Comparison of ENCODE assay signal across 8 mouse cellular contexts in genomic region chr1:172082899-172083445, GRCm38 (mm10). TPM values are rescaled to one million over a fixed set of nuclear protein-coding genes. Genes with fewer than 3 reads are reported as not detected.
DNase-seq lines count a peak whose midpoint lies in the region; ATAC-seq and TF ChIP-seq lines count a peak whose summit lies in the region.

No protein-coding gene starts in this region.

- H3K4me2 ChIP-seq in lung, embryonic 14.5 days: peak overlapping the region; percentile 74
- peak overlapping the region; percentile 53 for H3K4me2 ChIP-seq in embryonic facial prominence, embryonic 15.5 days (replicated peaks)
- peak overlapping the region; percentile 46 for H3K4me2 ChIP-seq in limb, embryonic 11.5 days (ENCODE audit: low read depth, severe bottlenecking)
- H3K4me2 ChIP-seq in neural tube, embryonic 15.5 days: peak overlapping the region; percentile 59

- H3K4me1 ChIP-seq in lung, embryonic 14.5 days (ENCODE audit: insufficient read depth): no peaks in the 10 kb centered on the region; the same call in none of the 2 replicates
- H3K4me1 ChIP-seq in embryonic facial prominence, embryonic 15.5 days: peaks cover 15% of the 10 kb centered on the region
- peaks cover 5% of the 10 kb centered on the region for H3K4me1 ChIP-seq in limb, embryonic 11.5 days (ENCODE audit: control insufficient read depth, insufficient read depth, low read length)
- H3K4me1 ChIP-seq in neural tube, embryonic 15.5 days: peaks cover 26% of the 10 kb centered on the region

- peak overlapping the region; percentile 74 for H3K4me3 ChIP-seq in lung, embryonic 14.5 days (ENCODE audit: low read depth, low read length)
- peak overlapping the region; percentile 88 for H3K4me3 ChIP-seq in embryonic facial prominence, embryonic 15.5 days (replicated peaks)
- H3K4me3 ChIP-seq in limb, embryonic 11.5 days (ENCODE audit: low read depth, low read length): peak overlapping the region; percentile 84
- peak overlapping the region; percentile 91 for H3K4me3 ChIP-seq in neural tube, embryonic 15.5 days (replicated peaks)

- peaks cover 26% of the 10 kb centered on the region for H3K36me3 ChIP-seq in lung, embryonic 14.5 days (ENCODE audit: insufficient read depth)
- H3K36me3 ChIP-seq in embryonic facial prominence, embryonic 15.5 days: peaks cover 21% of the 10 kb centered on the region
- peaks cover 3% of the 10 kb centered on the region; the same call in 1 of the 2 replicates for H3K36me3 ChIP-seq in limb, embryonic 11.5 days (ENCODE audit: control insufficient read depth, insufficient read depth, low read length)
- peaks cover 21% of the 10 kb centered on the region for H3K36me3 ChIP-seq in neural tube, embryonic 15.5 days

- TF ChIP-seq CTCF in lung, embryonic 14.5 days (IDR thresholded peaks at IDR 0.05; ENCODE audit: low read depth): no peak

- H3K27me3 ChIP-seq in lung, embryonic 14.5 days (ENCODE audit: insufficient read depth, low read length): no peaks in the 10 kb centered on the region
- no peaks in the 10 kb centered on the region for H3K27me3 ChIP-seq in embryonic facial prominence, embryonic 15.5 days
- no peaks in the 10 kb centered on the region for H3K27me3 ChIP-seq in limb, embryonic 11.5 days (ENCODE audit: control insufficient read depth, insufficient read depth, low read length)
- H3K27me3 ChIP-seq in neural tube, embryonic 15.5 days (replicated peaks): no peaks in the 10 kb centered on the region

- peak overlapping the region; percentile 91 for H3K9ac ChIP-seq in lung, embryonic 14.5 days
- peak overlapping the region; percentile 87 for H3K9ac ChIP-seq in embryonic facial prominence, embryonic 15.5 days
- peak overlapping the region; percentile 80 for H3K9ac ChIP-seq in limb, embryonic 11.5 days (ENCODE audit: low read length)
- H3K9ac ChIP-seq in neural tube, embryonic 15.5 days (replicated peaks): peak overlapping the region; percentile 85

- H3K9me3 ChIP-seq in lung, embryonic 14.5 days (ENCODE audit: low read depth, low read length): no peaks in the 10 kb centered on the region
- no peaks in the 10 kb centered on the region for H3K9me3 ChIP-seq in embryonic facial prominence, embryonic 15.5 days (replicated peaks)
- H3K9me3 ChIP-seq in limb, embryonic 11.5 days (ENCODE audit: control insufficient read depth, low read length): no peaks in the 10 kb centered on the region
- no peaks in the 10 kb centered on the region for H3K9me3 ChIP-seq in neural tube, embryonic 15.5 days (replicated peaks)

- under 1% methylated on average over 24 of the region's 24 CpGs for WGBS in lung, embryonic 14.5 days
- WGBS in embryonic facial prominence, embryonic 15.5 days: under 1% methylated on average over 24 of the region's 24 CpGs
- 2% methylated on average over 24 of the region's 24 CpGs for WGBS in limb, embryonic 11.5 days
- WGBS in neural tube, embryonic 15.5 days: 2% methylated on average over 24 of the region's 24 CpGs

- DNase-seq in lung, embryonic 14.5 days: peak; percentile 41
- no peak for DNase-seq in lung, postnatal 4 days
- DNase-seq in limb, embryonic 11.5 days (ENCODE audit: low spot score): peak; percentile 22
- DNase-seq in right cerebral cortex, adult 18-20 months: no peak
- no peak for DNase-seq in frontal cortex, postnatal 14 days (ENCODE audit: low spot score in 2 of 2)

- peak overlapping the region; percentile 76 for H3K27ac ChIP-seq in lung, embryonic 14.5 days (ENCODE audit: low read depth)
- peak overlapping the region; percentile 85 for H3K27ac ChIP-seq in embryonic facial prominence, embryonic 15.5 days (replicated peaks)
- H3K27ac ChIP-seq in limb, embryonic 11.5 days (replicated peaks; ENCODE audit: low read depth, low read length): no peak overlapping the region
- peak overlapping the region; percentile 94 for H3K27ac ChIP-seq in neural tube, embryonic 15.5 days (replicated peaks)

- peak; percentile 74 for ATAC-seq in lung, embryonic 14.5 days (ENCODE audit: insufficient read depth)
- peak; percentile 70 for ATAC-seq in embryonic facial prominence, embryonic 15.5 days (ENCODE audit: insufficient number of reproducible peaks, low FRiP score, low TSS enrichment, low read depth)
- peak; percentile 69; the same call in 1 of the 2 replicates for ATAC-seq in limb, embryonic 11.5 days (ENCODE audit: insufficient number of reproducible peaks, low FRiP score, low TSS enrichment, low read depth)
- peak; percentile 72 for ATAC-seq in neural tube, embryonic 15.5 days (ENCODE audit: low FRiP score)
- no peak for ATAC-seq in granulocyte monocyte progenitor cell, adult 5-6 weeks (replicated peaks; ENCODE audit: poor library complexity, severe bottlenecking)

RNA-seq across cellular contexts. Expression of gene Ncstn, which starts 0.4 kb away (rescaled TPM):
- polyA plus RNA-seq in lung, embryonic 14.5 days (2014; fragmentation: Nextera tagmentation; extraction: Ambion mirVana): 131 and 133 TPM in 2 replicates
- polyA plus RNA-seq in embryonic facial prominence, embryonic 15.5 days (2015; fragmentation: Nextera tagmentation; extraction: Ambion mirVana): 117 and 121 TPM in 2 replicates
- 86.8 and 89.2 TPM in 2 replicates for polyA plus RNA-seq in limb, embryonic 11.5 days (2014; fragmentation: Nextera tagmentation; extraction: Ambion mirVana)
- 100 and 109 TPM in 2 replicates for polyA plus RNA-seq in neural tube, embryonic 15.5 days (2015; fragmentation: Nextera tagmentation; extraction: Ambion mirVana)
- 63.1 and 77.4 TPM in 2 replicates for total RNA-seq in granulocyte monocyte progenitor cell, adult 5-6 weeks (2014; fragmentation: Nextera tagmentation)
- 29.3 and 38.9 TPM in 2 replicates for total RNA-seq in granulocyte monocyte progenitor cell, adult 5-6 weeks (2017)

RNA-seq across cellular contexts. Expression of gene Copa, which starts 0.6 kb away (rescaled TPM):
- polyA plus RNA-seq in lung, embryonic 14.5 days (2014; fragmentation: Nextera tagmentation; extraction: Ambion mirVana): 218 and 226 TPM in 2 replicates
- 231 and 235 TPM in 2 replicates for polyA plus RNA-seq in embryonic facial prominence, embryonic 15.5 days (2015; fragmentation: Nextera tagmentation; extraction: Ambion mirVana)
- 173 and 197 TPM in 2 replicates for polyA plus RNA-seq in limb, embryonic 11.5 days (2014; fragmentation: Nextera tagmentation; extraction: Ambion mirVana)
- polyA plus RNA-seq in neural tube, embryonic 15.5 days (2015; fragmentation: Nextera tagmentation; extraction: Ambion mirVana): 174 and 182 TPM in 2 replicates
- total RNA-seq in granulocyte monocyte progenitor cell, adult 5-6 weeks (2014; fragmentation: Nextera tagmentation): 183 and 188 TPM in 2 replicates
- total RNA-seq in granulocyte monocyte progenitor cell, adult 5-6 weeks (2017): 175 and 184 TPM in 2 replicates

RNA-seq across cellular contexts. Expression of gene Nhlh1, which starts 25.6 kb away (rescaled TPM):
- polyA plus RNA-seq in lung, embryonic 14.5 days (2014; fragmentation: Nextera tagmentation; extraction: Ambion mirVana): not detected in 2 replicates
- 2.1 and 2.7 TPM in 2 replicates for polyA plus RNA-seq in embryonic facial prominence, embryonic 15.5 days (2015; fragmentation: Nextera tagmentation; extraction: Ambion mirVana)
- polyA plus RNA-seq in limb, embryonic 11.5 days (2014; fragmentation: Nextera tagmentation; extraction: Ambion mirVana): not detected in 2 replicates
- 2.2 and 2.6 TPM in 2 replicates for polyA plus RNA-seq in neural tube, embryonic 15.5 days (2015; fragmentation: Nextera tagmentation; extraction: Ambion mirVana)
- total RNA-seq in granulocyte monocyte progenitor cell, adult 5-6 weeks (2014; fragmentation: Nextera tagmentation): not detected in 2 replicates
- not detected in 2 replicates for total RNA-seq in granulocyte monocyte progenitor cell, adult 5-6 weeks (2017)

RNA-seq across cellular contexts. Expression of gene Pex19, which starts 43.6 kb away (rescaled TPM):
- 110 and 112 TPM in 2 replicates for polyA plus RNA-seq in lung, embryonic 14.5 days (2014; fragmentation: Nextera tagmentation; extraction: Ambion mirVana)
- 138 and 139 TPM in 2 replicates for polyA plus RNA-seq in embryonic facial prominence, embryonic 15.5 days (2015; fragmentation: Nextera tagmentation; extraction: Ambion mirVana)
- polyA plus RNA-seq in limb, embryonic 11.5 days (2014; fragmentation: Nextera tagmentation; extraction: Ambion mirVana): 176 and 180 TPM in 2 replicates
- polyA plus RNA-seq in neural tube, embryonic 15.5 days (2015; fragmentation: Nextera tagmentation; extraction: Ambion mirVana): 154 and 162 TPM in 2 replicates
- 28.3 and 40.3 TPM in 2 replicates for total RNA-seq in granulocyte monocyte progenitor cell, adult 5-6 weeks (2014; fragmentation: Nextera tagmentation)
- 35.8 and 47.3 TPM in 2 replicates for total RNA-seq in granulocyte monocyte progenitor cell, adult 5-6 weeks (2017)

RNA-seq across cellular contexts. Expression of gene Vangl2, which starts 54.7 kb away (rescaled TPM):
- polyA plus RNA-seq in lung, embryonic 14.5 days (2014; fragmentation: Nextera tagmentation; extraction: Ambion mirVana): 17.1 TPM in 2 replicates
- polyA plus RNA-seq in embryonic facial prominence, embryonic 15.5 days (2015; fragmentation: Nextera tagmentation; extraction: Ambion mirVana): 20.1 and 22.7 TPM in 2 replicates
- 23.3 and 26.3 TPM in 2 replicates for polyA plus RNA-seq in limb, embryonic 11.5 days (2014; fragmentation: Nextera tagmentation; extraction: Ambion mirVana)
- polyA plus RNA-seq in neural tube, embryonic 15.5 days (2015; fragmentation: Nextera tagmentation; extraction: Ambion mirVana): 37.3 and 40.1 TPM in 2 replicates
- 3.0 and 6.3 TPM in 2 replicates for total RNA-seq in granulocyte monocyte progenitor cell, adult 5-6 weeks (2014; fragmentation: Nextera tagmentation)
- total RNA-seq in granulocyte monocyte progenitor cell, adult 5-6 weeks (2017): 1.5 and 2.5 TPM in 2 replicates

Comparison
In these comparisons a context has a peak if more than half of its experiments do, and no peak if none do; other contexts are left out.
1. DNase-seq: peak in lung, embryonic 14.5 days (single experiment) and limb, embryonic 11.5 days (single experiment); none in lung, postnatal 4 days (0 of 2), right cerebral cortex, adult 18-20 months (single experiment) and frontal cortex, postnatal 14 days (0 of 2).
2. Peak in every context shown above with its lines, with median percentiles within 50 percentile points of each other: H3K4me2 ChIP-seq, H3K4me3 ChIP-seq and H3K9ac ChIP-seq.